Mouse (Mus musculus) testis, adult 2 months (tissue): ENCODE measurements at regions not wholly inside any gene's neighbourhood (a gene's known extent, or its start where the extent isn't known, plus 50 kb on each side); places are given as distances from the start of the nearest gene placed in this dataset.
A peak's percentile ranks its signal among the peaks of the same experiment; 100 is the strongest.

Experiments
- H3K27ac ChIP-seq: fragments of 200-500 bp; 2 replicates; pipeline ENCODE4 v1.5.1; 2012; ENCODE audit warnings: low read depth, low read length; ENCODE audit not compliant: control insufficient read depth, insufficient read depth
- H3K27me3 ChIP-seq: fragments of 200-500 bp; 2 replicates; pipeline ENCODE4 v1.6.1; 2012; ENCODE audit warnings: mild to moderate bottlenecking, low read length, moderate library complexity; ENCODE audit not compliant: control insufficient read depth, insufficient read depth
- H3K36me3 ChIP-seq: fragments of 200-500 bp; 2 replicates; pipeline ENCODE4 v1.6.1; 2012; ENCODE audit warnings: mild to moderate bottlenecking, low read length; ENCODE audit not compliant: control insufficient read depth, insufficient read depth
- H3K4me1 ChIP-seq: fragments of 200-500 bp; 2 replicates; pipeline ENCODE4 v1.6.1; 2012; ENCODE audit warnings: low read length; ENCODE audit not compliant: control insufficient read depth, insufficient read depth
- H3K4me3 ChIP-seq: fragments of 200-500 bp; 2 replicates; pipeline ENCODE4 v1.5.1; 2012; ENCODE audit warnings: low read depth, mild to moderate bottlenecking, low read length, moderate library complexity, mixed read lengths; ENCODE audit not compliant: control insufficient read depth
- CTCF ChIP-seq: fragments of 200-500 bp; IDR thresholded peaks from 2 replicates; pipeline ENCODE4 v1.5.1; 2012; ENCODE audit warnings: low read depth, mild to moderate bottlenecking, inconsistent platforms, low read length, moderate library complexity; ENCODE audit not compliant: control insufficient read depth, insufficient read depth, insufficient replicate concordance
- POLR2A ChIP-seq: fragments of 200-500 bp; IDR thresholded peaks from 2 replicates; pipeline ENCODE4 v1.6.1; 2012; ENCODE audit warnings: low read depth, mild to moderate bottlenecking, inconsistent platforms, low read length, moderate library complexity; ENCODE audit not compliant: control insufficient read depth

GRCm38 (mm10) chr9:61489147-61489546 is 117.0 kb downstream of the Tle3 start:
- no peaks in the 10 kb centered on the region for H3K27me3 ChIP-seq
- no peak for TF ChIP-seq POLR2A
- no peak for TF ChIP-seq CTCF
- no peak overlapping the region for H3K4me3 ChIP-seq
- H3K27ac ChIP-seq: no peak overlapping the region
- H3K36me3 ChIP-seq: no peaks in the 10 kb centered on the region
- H3K4me1 ChIP-seq: no peaks in the 10 kb centered on the region

DNA sequence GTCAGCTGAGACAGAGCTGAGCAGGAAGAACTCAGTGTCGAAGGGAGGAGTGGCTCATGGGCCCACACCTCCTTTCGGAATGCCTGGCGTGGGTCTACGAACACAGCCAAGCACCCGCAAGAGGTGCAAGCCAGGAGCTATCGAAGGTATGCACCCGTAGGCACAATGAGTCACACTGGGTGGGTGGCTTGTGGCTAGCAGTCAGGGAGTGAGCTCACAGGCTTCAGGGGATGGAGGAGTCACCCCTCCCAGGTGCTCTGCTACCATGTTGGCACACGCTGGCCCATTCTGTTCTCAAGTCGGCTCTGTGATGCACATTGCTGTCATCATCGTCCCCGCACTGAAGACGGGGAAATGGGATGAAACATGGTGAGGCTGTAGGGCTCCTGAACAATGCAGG is 115.7 kb downstream of the Tle3 start:
- Histone ChIP-seq H3K27me3 (no peaks in the 10 kb centered on the region), H3K4me1 (no peaks in the 10 kb centered on the region), H3K27ac (no peak overlapping the region), H3K4me3 (no peak overlapping the region), H3K36me3 (no peaks in the 10 kb centered on the region)
- TF ChIP-seq POLR2A (no peak), CTCF (no peak)

GRCm38 (mm10) chr9:61487146-61487545 is 115.0 kb downstream of the Tle3 start:
- no peak for TF ChIP-seq CTCF
- TF ChIP-seq POLR2A: no peak

DNA sequence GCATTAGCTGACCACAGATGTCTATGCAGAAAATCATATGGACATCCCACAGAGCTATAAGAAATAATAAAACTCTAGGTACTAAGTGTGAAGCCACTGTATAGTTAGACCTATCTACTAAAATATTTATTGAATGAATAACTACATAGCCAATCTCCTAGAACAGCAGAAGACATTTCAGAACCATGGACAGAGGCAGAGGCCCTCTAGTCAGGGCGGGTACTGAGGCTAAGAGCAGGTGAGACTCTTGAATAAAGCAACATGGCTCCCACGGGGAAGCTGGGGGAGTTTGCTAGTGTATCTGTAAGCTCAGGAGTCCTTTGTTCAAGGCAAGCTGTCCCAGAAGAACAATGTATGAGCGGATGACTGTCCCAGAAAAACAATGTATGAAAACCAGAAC is 112.2 kb downstream of the Tle3 start:
- no peaks in the 10 kb centered on the region for H3K36me3 ChIP-seq
- TF ChIP-seq POLR2A: no peak
- H3K27ac ChIP-seq: no peak overlapping the region
- H3K4me1 ChIP-seq: no peaks in the 10 kb centered on the region
- H3K4me3 ChIP-seq: no peak overlapping the region
- H3K27me3 ChIP-seq: no peaks in the 10 kb centered on the region

More at GRCm38 (mm10) chr9:61487146-61487545, 115.0 kb downstream of the Tle3 start:
- Histone ChIP-seq H3K4me3 (no peak overlapping the region), H3K36me3 (no peaks in the 10 kb centered on the region), H3K4me1 (no peaks in the 10 kb centered on the region), H3K27ac (no peak overlapping the region), H3K27me3 (no peaks in the 10 kb centered on the region)

DNA sequence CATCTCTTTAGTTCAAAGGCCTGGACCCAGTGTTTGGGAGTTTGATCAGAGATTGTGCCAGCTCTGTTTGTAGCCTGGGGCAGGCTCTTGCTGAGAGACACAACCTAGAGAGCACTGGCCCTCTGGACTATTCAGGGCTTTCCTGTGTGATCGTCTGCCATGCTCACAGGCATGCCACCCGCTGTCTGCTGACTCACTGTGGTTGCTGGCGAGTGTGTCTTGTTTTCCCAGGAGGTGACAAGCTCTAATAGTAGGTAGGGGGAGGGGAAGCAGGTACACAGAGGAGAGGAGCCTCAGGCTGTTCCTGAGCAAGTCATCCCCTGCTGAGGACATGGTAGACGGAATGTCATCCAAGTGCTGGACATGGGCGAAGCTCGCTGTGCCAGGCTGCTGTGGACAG is 107.5 kb downstream of the Tle3 start:
- TF ChIP-seq CTCF (no peak), POLR2A (no peak)
- no peak overlapping the region for H3K4me3 ChIP-seq
- no peaks in the 10 kb centered on the region for H3K27me3 ChIP-seq
- no peak overlapping the region for H3K27ac ChIP-seq
- no peaks in the 10 kb centered on the region for H3K4me1 ChIP-seq
- no peaks in the 10 kb centered on the region for H3K36me3 ChIP-seq

GRCm38 (mm10) chr9:61478862-61479261 is 106.7 kb downstream of the Tle3 start:
- Histone ChIP-seq H3K27me3 (no peaks in the 10 kb centered on the region), H3K36me3 (no peaks in the 10 kb centered on the region), H3K27ac (no peak overlapping the region), H3K4me1 (no peaks in the 10 kb centered on the region), H3K4me3 (peak overlapping the region; percentile 14)
- TF ChIP-seq POLR2A: no peak
- no peak for TF ChIP-seq CTCF

- Histone ChIP-seq H3K27me3 (no peaks in the 10 kb centered on the region), H3K36me3 (no peaks in the 10 kb centered on the region), H3K4me1 (no peaks in the 10 kb centered on the region), H3K27ac (no peak overlapping the region), H3K4me3 (no peak overlapping the region)
- TF ChIP-seq POLR2A (no peak), CTCF (no peak)
These were observed 104.2 kb downstream of the Tle3 start for GRCm38 (mm10) chr9:61476351-61476750.
